Mouse (Mus musculus) spleen, adult 2 months (tissue): ENCODE data around the gene Accs. TPM values are rescaled to one million over a fixed set of nuclear protein-coding genes. Genes with fewer than 3 reads are reported as not detected.

Experiments
- DNase-seq, 2 experiments: peaks; one replicate each; pipeline versions ENCODE4 v3.0.0 to v3.0.0-alpha.2; 2012 to 2021; ENCODE audit warnings: low spot score in 2 of 2, low read depth in 1 of 2
- H3K27ac ChIP-seq: fragments of 200-500 bp; 2 replicates; pipeline ENCODE4 v1.5.1; 2012; ENCODE audit warnings: low read length, inconsistent platforms; ENCODE audit not compliant: insufficient read depth
- H3K27me3 ChIP-seq: fragments of 200-500 bp; 2 replicates; pipeline ENCODE4 v1.6.1; 2012; ENCODE audit warnings: mild to moderate bottlenecking, moderate library complexity, low read length, inconsistent platforms; ENCODE audit not compliant: control insufficient read depth, insufficient read depth
- H3K36me3 ChIP-seq: fragments of 200-500 bp; 2 replicates; pipeline ENCODE4 v1.6.1; 2012; ENCODE audit warnings: mild to moderate bottlenecking, low read length, inconsistent platforms; ENCODE audit not compliant: control insufficient read depth, insufficient read depth
- H3K4me1 ChIP-seq: fragments of 200-500 bp; 2 replicates; pipeline ENCODE4 v1.6.1; 2011; ENCODE audit warnings: inconsistent platforms; ENCODE audit not compliant: control insufficient read depth, insufficient read depth, insufficient read length
- H3K4me3 ChIP-seq: fragments of 200-500 bp; 2 replicates; pipeline ENCODE4 v1.5.1; 2011; ENCODE audit warnings: mild to moderate bottlenecking, inconsistent platforms; ENCODE audit not compliant: insufficient read depth, insufficient read length; ENCODE audit errors: extremely low read depth
- CTCF ChIP-seq: fragments of 200-500 bp; IDR thresholded peaks from 2 replicates; pipeline ENCODE4 v1.5.1; 2011; ENCODE audit warnings: mild to moderate bottlenecking, inconsistent platforms; ENCODE audit not compliant: insufficient read depth, insufficient read length, insufficient replicate concordance; ENCODE audit errors: extremely low read depth
- POLR2A ChIP-seq: fragments of 200-500 bp; IDR thresholded peaks from 2 replicates; pipeline ENCODE4 v1.6.1; 2011; ENCODE audit warnings: low read depth, low read length, inconsistent platforms
- WGBS: fragments of 180-500 bp; shearing (Covaris S2); methylation state at CpG from one replicate; pipeline ENCODE4 v1.1.7; 2018; 5-methylcytosine and 5-hydroxymethylcytosine counted together
- polyA plus RNA-seq: library from polyadenylated mRNA; depleted of rRNA; stranded (reverse); fragments of >200 nt; gene quantifications from 2 replicates; pipeline ENCODE4 v1.2.3, GENCODE M21; 2012

Gene Accs
- polyA plus RNA-seq, 1 experiment: 16.4 TPM

DNA sequence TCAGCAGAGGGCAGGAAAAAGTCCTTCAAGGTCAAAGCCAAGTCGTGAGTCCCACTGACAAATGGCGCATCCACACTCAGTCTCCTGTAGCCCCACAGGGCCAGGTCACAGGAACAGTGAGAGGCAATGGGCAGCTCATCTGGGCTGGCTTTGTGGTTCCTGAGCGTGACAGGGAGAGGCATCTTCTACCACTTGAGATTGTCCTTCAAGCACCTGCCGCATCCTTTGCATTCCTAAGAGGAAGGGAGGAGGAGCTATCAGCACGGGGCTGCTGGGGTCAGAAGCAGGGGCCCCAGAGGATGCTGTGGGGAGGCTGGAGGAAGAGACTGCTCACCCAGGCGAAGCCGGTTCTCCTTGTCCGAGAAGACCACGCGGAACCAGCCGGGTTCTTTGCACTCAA lies 14.1 kb downstream of the Accs start:
- TF ChIP-seq POLR2A: no peak
- TF ChIP-seq CTCF: no peak
- H3K36me3 ChIP-seq: peaks cover 3% of the 10 kb centered on the region; the same call in 1 of the 2 replicates
- H3K27me3 ChIP-seq: no peaks in the 10 kb centered on the region
- no peak for DNase-seq
- WGBS: 88% methylated on average over 11 of the region's 11 CpGs
- H3K27ac ChIP-seq: no peak overlapping the region
- no peak overlapping the region for H3K4me3 ChIP-seq
- no peaks in the 10 kb centered on the region for H3K4me1 ChIP-seq

- DNase-seq: peak; percentile 64 to 85
- Histone ChIP-seq H3K36me3 (peaks cover under 1% of the 10 kb centered on the region; the same call in 1 of the 2 replicates), H3K27ac (no peak overlapping the region), H3K4me3 (no peak overlapping the region), H3K27me3 (no peaks in the 10 kb centered on the region), H3K4me1 (peaks cover 2% of the 10 kb centered on the region; the same call in 1 of the 2 replicates)
- TF ChIP-seq CTCF (peak; percentile 88; the same call in 1 of the 2 replicates), POLR2A (no peak)
- 15% methylated on average over 8 of the region's 8 CpGs for WGBS
Measured at GRCm38 (mm10) chr2:93823519-93823918, 26.2 kb downstream of the Accs start.

- TF ChIP-seq CTCF (peak; percentile 99), POLR2A (peak; percentile 24; the same call in 1 of the 2 replicates)
- peak; percentile 55 to 85 for DNase-seq
- peak within 1 kb of the TSS; percentile 64 for H3K4me3 ChIP-seq
- peaks cover 2% of the 10 kb centered on the region; the same call in 1 of the 2 replicates for H3K36me3 ChIP-seq
- 1% methylated on average over 65 of the region's 66 CpGs for WGBS
- no peaks in the 10 kb centered on the region for H3K27me3 ChIP-seq
- no peak within 1 kb of the TSS for H3K27ac ChIP-seq
- peaks cover 2% of the 10 kb centered on the region; the same call in 1 of the 2 replicates for H3K4me1 ChIP-seq
Measured at GRCm38 (mm10) chr2:93822045-93822749, 27.5 kb downstream of the Accs start, which contains the start of gene Ext2. Gene Ext2, minus strand, starts transcription at chr2:93822568.

DNA sequence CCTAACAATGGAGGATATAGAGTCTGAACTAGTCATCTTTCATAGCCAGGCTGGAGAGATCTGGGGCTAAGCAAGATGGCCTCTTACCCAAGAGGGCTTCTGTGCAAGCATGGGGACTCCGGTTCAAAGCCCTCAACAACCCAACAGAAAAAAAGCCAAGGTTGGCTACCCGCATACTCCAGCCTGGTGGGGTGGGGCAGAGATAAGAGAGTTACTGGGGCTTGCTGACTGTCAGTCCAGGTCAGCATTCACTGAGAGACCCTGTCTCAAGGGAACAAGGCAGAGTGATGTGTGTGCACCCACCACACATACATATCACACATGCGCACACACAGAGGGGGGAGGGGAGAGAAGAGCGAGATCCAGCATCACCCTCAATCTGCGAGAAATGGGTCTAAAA lies 32.0 kb downstream of the Accs start:
- TF ChIP-seq POLR2A (no peak), CTCF (no peak)
- WGBS: 94% methylated on average over 5 of the region's 5 CpGs
- H3K27me3 ChIP-seq: no peaks in the 10 kb centered on the region
- peaks cover 8% of the 10 kb centered on the region; the same call in 1 of the 2 replicates for H3K36me3 ChIP-seq
- no peak overlapping the region for H3K4me3 ChIP-seq
- no peak for DNase-seq
- no peak overlapping the region for H3K27ac ChIP-seq
- peaks cover 2% of the 10 kb centered on the region; the same call in 1 of the 2 replicates for H3K4me1 ChIP-seq

- Histone ChIP-seq H3K4me1 (no peaks in the 10 kb centered on the region), H3K27me3 (no peaks in the 10 kb centered on the region), H3K36me3 (peaks cover 12% of the 10 kb centered on the region), H3K27ac (no peak overlapping the region), H3K4me3 (no peak overlapping the region)
- no peak for DNase-seq
- 96% methylated on average over 22 of the region's 22 CpGs for WGBS
- TF ChIP-seq POLR2A: no peak
- no peak for TF ChIP-seq CTCF
Measured at GRCm38 (mm10) chr2:93813343-93813742, 36.4 kb downstream of the Accs start.

DNA sequence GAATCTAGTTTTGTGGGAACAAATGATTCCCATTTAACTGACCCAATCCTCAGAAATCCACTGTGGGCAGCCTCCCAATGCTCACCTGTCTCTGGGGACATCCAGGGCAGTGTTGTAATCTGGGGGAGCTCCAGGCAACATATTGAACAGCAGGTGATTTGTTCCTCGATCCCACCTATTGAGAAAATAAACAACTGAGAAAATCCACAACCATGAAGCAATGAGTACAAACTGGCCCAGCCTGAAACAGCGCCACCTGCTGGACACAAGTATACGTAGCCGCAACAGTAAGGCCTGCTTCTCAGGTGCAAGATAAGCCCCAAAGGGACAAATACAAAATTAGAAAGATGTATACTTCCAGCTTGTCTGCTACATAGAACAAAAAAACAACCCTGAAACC lies 37.9 kb downstream of the Accs start:
- Histone ChIP-seq H3K27me3 (no peaks in the 10 kb centered on the region), H3K27ac (no peak overlapping the region), H3K4me3 (no peak overlapping the region), H3K36me3 (peaks cover 12% of the 10 kb centered on the region), H3K4me1 (no peaks in the 10 kb centered on the region)
- DNase-seq: peak; percentile 19 to 61
- 40% methylated on average over 4 of the region's 4 CpGs for WGBS
- TF ChIP-seq POLR2A: no peak
- TF ChIP-seq CTCF: peak; percentile 76; the same call in 1 of the 2 replicates

GRCm38 (mm10) chr2:93809931-93810330 lies 39.8 kb downstream of the Accs start:
- WGBS: 7% methylated on average over 2 of the region's 2 CpGs
- Histone ChIP-seq H3K27me3 (no peaks in the 10 kb centered on the region), H3K4me3 (no peak overlapping the region), H3K27ac (no peak overlapping the region), H3K4me1 (no peaks in the 10 kb centered on the region), H3K36me3 (peaks cover 19% of the 10 kb centered on the region)
- TF ChIP-seq CTCF (peak; percentile 81; the same call in 1 of the 2 replicates), POLR2A (no peak)
- peak in 1 of 2 experiments; percentile 21 for DNase-seq
